Mouse (Mus musculus) midbrain, postnatal 0 days (tissue): ENCODE results near the gene Herc3. TPM values are rescaled to one million over a fixed set of nuclear protein-coding genes. Genes with fewer than 3 reads are reported as not detected.

ENCODE experiments used
- ATAC-seq: fragments of 200-750 bp; cut with Nextera tagmentation; 2 replicates; pipeline ENCODE4 v1.8.0; 2017; ENCODE audit warnings: moderate number of reproducible peaks, mild to moderate bottlenecking, moderate TSS enrichment, moderate library complexity; ENCODE audit not compliant: low FRiP score
- DNase-seq: peaks from one replicate; pipeline ENCODE4 v3.0.0-alpha.2; 2015; ENCODE audit warnings: low spot score
- H3K27ac ChIP-seq: fragments of 300-500 bp; sonication (generic); 2 replicates; pipeline ENCODE4 v1.5.1; 2014; ENCODE audit warnings: low read depth, mild to moderate bottlenecking, low read length, mixed read lengths
- H3K27me3 ChIP-seq: fragments of 300-500 bp; sonication (generic); 2 replicates; pipeline ENCODE4 v1.6.1; 2014; ENCODE audit warnings: low read length, control low read depth, mixed read lengths; ENCODE audit not compliant: insufficient read depth
- H3K36me3 ChIP-seq: fragments of 300-500 bp; sonication (generic); 2 replicates; pipeline ENCODE4 v1.6.1; 2014; ENCODE audit warnings: low read length, control low read depth, mixed read lengths; ENCODE audit not compliant: insufficient read depth
- H3K4me1 ChIP-seq: fragments of 300-500 bp; sonication (generic); 2 replicates; pipeline ENCODE4 v1.6.1; 2014; ENCODE audit warnings: mild to moderate bottlenecking, control low read depth, antibody characterized with exemption, low read length, mixed read lengths; ENCODE audit not compliant: insufficient read depth
- H3K4me2 ChIP-seq: fragments of 300-500 bp; sonication (generic); 2 replicates; pipeline ENCODE4 v1.6.1; 2014; ENCODE audit warnings: low read depth, mild to moderate bottlenecking, low read length, mixed read lengths; ENCODE audit not compliant: poor library complexity, severe bottlenecking
- H3K4me3 ChIP-seq: fragments of 300-500 bp; sonication (generic); 2 replicates; pipeline ENCODE4 v1.5.1; 2014; ENCODE audit warnings: low read depth, mild to moderate bottlenecking, low read length, moderate library complexity
- H3K9ac ChIP-seq: fragments of 300-500 bp; sonication (generic); replicated peaks from 2 replicates; pipeline ENCODE4 v1.6.1; 2014; ENCODE audit warnings: mild to moderate bottlenecking, low read length, moderate library complexity, mixed read lengths; ENCODE audit not compliant: poor library complexity, severe bottlenecking
- H3K9me3 ChIP-seq: fragments of 300-500 bp; sonication (generic); 2 replicates; pipeline ENCODE4 v1.6.1; 2016; ENCODE audit warnings: low read length, control low read depth
- CTCF ChIP-seq: IDR thresholded peaks from 2 replicates; pipeline ENCODE4 v1.5.1; 2016; ENCODE audit warnings: antibody characterized with exemption, mild to moderate bottlenecking
- WGBS: fragments of 180-500 bp; shearing (Covaris S2); extraction: QIAGEN DNeasy Blood & Tissue Kit; methylation state at CpG from one replicate; pipeline ENCODE4 v1.1.7; 2014; 5-methylcytosine and 5-hydroxymethylcytosine counted together
- polyA plus RNA-seq: library from polyadenylated mRNA; unstranded; fragments of >200 nt; fragmentation: Nextera tagmentation; extraction: Ambion mirVana; gene quantifications from 2 replicates; pipeline ENCODE4 v1.2.1, GENCODE M21; 2015
- total RNA-seq: library from RNA; depleted of rRNA; stranded (reverse); fragments of >200 nt; gene quantifications from 2 replicates; pipeline ENCODE4 v1.2.3, GENCODE M21; 2014

The Herc3 gene
- total and polyA plus RNA-seq, 2 experiments from 2014 or later = 34.2 to 153 TPM

GRCm38 (mm10) chr6:58847836-58848235 lies 16.6 kb downstream of the Herc3 start:
- no peak overlapping the region for H3K4me3 ChIP-seq
- ATAC-seq = no peak
- H3K4me2 ChIP-seq = no peak overlapping the region
- no peaks in the 10 kb centered on the region for H3K27me3 ChIP-seq
- no peaks in the 10 kb centered on the region for H3K4me1 ChIP-seq
- H3K36me3 ChIP-seq = peaks cover 7% of the 10 kb centered on the region; the same call in 1 of the 2 replicates
- H3K9me3 ChIP-seq = no peaks in the 10 kb centered on the region
- WGBS = 94% methylated on average over 5 of the region's 5 CpGs
- H3K9ac ChIP-seq = no peak overlapping the region
- no peak for TF ChIP-seq CTCF
- no peak overlapping the region for H3K27ac ChIP-seq
- no peak for DNase-seq

- no peak overlapping the region for H3K9ac ChIP-seq
- 32% methylated on average over 5 of the region's 5 CpGs for WGBS
Observed at GRCm38 (mm10) chr6:58849356-58849755, 18.1 kb downstream of the Herc3 start.

GRCm38 (mm10) chr6:58855676-58856367 lies 24.6 kb downstream of the Herc3 start:
- WGBS = 64% methylated on average over 10 of the region's 10 CpGs
- Histone ChIP-seq H3K4me3 (no peak overlapping the region), H3K36me3 (peaks cover 6% of the 10 kb centered on the region; the same call in 1 of the 2 replicates), H3K4me2 (no peak overlapping the region), H3K9me3 (no peaks in the 10 kb centered on the region), H3K9ac (no peak overlapping the region), H3K27ac (no peak overlapping the region), H3K27me3 (no peaks in the 10 kb centered on the region), H3K4me1 (no peaks in the 10 kb centered on the region)
- TF ChIP-seq CTCF = no peak
- DNase-seq = no peak
- ATAC-seq = no peak

More at GRCm38 (mm10) chr6:58849356-58849755, 18.1 kb downstream of the Herc3 start:
- ATAC-seq (no peak), DNase-seq (no peak)
- Histone ChIP-seq H3K9me3 (no peaks in the 10 kb centered on the region), H3K4me3 (no peak overlapping the region), H3K4me2 (no peak overlapping the region), H3K4me1 (no peaks in the 10 kb centered on the region), H3K27me3 (no peaks in the 10 kb centered on the region), H3K36me3 (peaks cover 7% of the 10 kb centered on the region; the same call in 1 of the 2 replicates), H3K27ac (no peak overlapping the region)
- TF ChIP-seq CTCF = no peak

DNA sequence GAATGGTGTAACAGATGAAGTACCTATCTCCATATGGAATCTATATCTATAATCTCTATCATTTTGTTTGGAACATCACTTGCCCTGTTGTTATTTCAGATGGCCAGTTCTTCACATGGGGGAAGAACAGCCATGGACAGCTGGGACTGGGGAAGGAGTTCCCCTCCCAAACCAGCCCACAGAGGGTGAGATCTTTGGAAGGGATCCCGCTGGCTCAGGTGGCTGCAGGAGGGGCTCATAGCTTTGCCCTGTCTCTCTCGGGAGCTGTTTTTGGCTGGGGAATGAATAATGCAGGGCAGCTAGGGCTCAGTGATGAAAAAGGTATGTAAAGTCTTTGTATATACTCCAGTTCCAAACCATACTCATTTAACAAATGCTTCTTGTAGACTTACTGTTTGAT lies 25.2 kb downstream of the Herc3 start:
- Histone ChIP-seq H3K9me3 (no peaks in the 10 kb centered on the region), H3K27ac (no peak overlapping the region)

DNA sequence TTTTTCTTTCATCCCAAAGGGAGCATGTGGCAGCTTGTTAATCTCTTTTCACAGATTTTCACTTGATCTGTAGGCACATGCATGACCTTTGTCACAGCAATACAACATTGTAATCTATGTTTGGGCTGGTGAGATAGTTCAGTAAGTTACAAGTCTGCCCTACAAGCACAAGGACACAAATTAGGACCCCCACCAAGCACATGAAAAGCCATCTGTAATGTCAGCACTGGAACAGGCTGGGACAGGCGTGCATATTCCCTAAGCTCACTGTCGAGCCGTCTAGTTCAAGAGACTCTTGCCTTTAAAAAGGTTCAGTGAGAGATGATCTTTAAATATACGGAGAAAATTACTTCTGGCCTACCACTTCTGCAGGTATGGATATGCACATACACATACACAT lies 28.3 kb downstream of the Herc3 start:
- H3K27ac ChIP-seq = no peak overlapping the region
- no peak overlapping the region for H3K4me2 ChIP-seq
- no peak overlapping the region for H3K4me3 ChIP-seq
- no peak for TF ChIP-seq CTCF
- H3K27me3 ChIP-seq = no peaks in the 10 kb centered on the region
- no peak overlapping the region for H3K9ac ChIP-seq
- no peaks in the 10 kb centered on the region for H3K4me1 ChIP-seq
- H3K36me3 ChIP-seq = peaks cover 6% of the 10 kb centered on the region; the same call in 1 of the 2 replicates
- 45% methylated on average over 4 of the region's 4 CpGs for WGBS
- ATAC-seq (no peak), DNase-seq (no peak)
- no peaks in the 10 kb centered on the region for H3K9me3 ChIP-seq

More for the DNA sequence above, 25.2 kb downstream of the Herc3 start:
- no peak for TF ChIP-seq CTCF
- Histone ChIP-seq H3K9ac (no peak overlapping the region), H3K36me3 (peaks cover 6% of the 10 kb centered on the region; the same call in 1 of the 2 replicates), H3K27me3 (no peaks in the 10 kb centered on the region), H3K4me1 (no peaks in the 10 kb centered on the region), H3K4me3 (no peak overlapping the region), H3K4me2 (no peak overlapping the region)
- DNase-seq (no peak), ATAC-seq (no peak)
- 60% methylated on average over 2 of the region's 2 CpGs for WGBS

GRCm38 (mm10) chr6:58862446-58862993 lies 31.3 kb downstream of the Herc3 start:
- Histone ChIP-seq H3K36me3 (peaks cover 9% of the 10 kb centered on the region; the same call in 1 of the 2 replicates), H3K4me2 (no peak overlapping the region), H3K4me1 (no peaks in the 10 kb centered on the region), H3K9ac (no peak overlapping the region), H3K27me3 (no peaks in the 10 kb centered on the region), H3K4me3 (no peak overlapping the region), H3K9me3 (no peaks in the 10 kb centered on the region), H3K27ac (no peak overlapping the region)
- ATAC-seq (no peak), DNase-seq (no peak)
- no peak for TF ChIP-seq CTCF
- WGBS = 66% methylated on average over 9 of the region's 9 CpGs
